8 mouse cellular contexts compared by ENCODE assay signal in genomic region chr2:155619817-155620216, GRCm38 (mm10). TPM values are rescaled to one million over a fixed set of nuclear protein-coding genes. Genes with fewer than 3 reads are reported as not detected.
DNase-seq lines count a peak whose midpoint lies in the region; ATAC-seq and TF ChIP-seq lines count a peak whose summit lies in the region.

No protein-coding gene starts in this region.

- H3K9ac ChIP-seq in embryonic facial prominence, embryonic 13.5 days: no peak overlapping the region
- H3K9ac ChIP-seq in kidney, embryonic 15.5 days: no peak overlapping the region
- no peak overlapping the region for H3K9ac ChIP-seq in liver, adult 2 months (ENCODE audit: low read depth, low read length)

- no peaks in the 10 kb centered on the region for H3K4me1 ChIP-seq in embryonic facial prominence, embryonic 13.5 days
- peaks cover 35% of the 10 kb centered on the region for H3K4me1 ChIP-seq in heart, embryonic 10.5 days
- no peaks in the 10 kb centered on the region for H3K4me1 ChIP-seq in kidney, embryonic 15.5 days
- peaks cover 7% of the 10 kb centered on the region for H3K4me1 ChIP-seq in liver, adult 2 months (ENCODE audit: control insufficient read depth, insufficient read depth, low read length)

- H3K36me3 ChIP-seq in embryonic facial prominence, embryonic 13.5 days: no peaks in the 10 kb centered on the region
- H3K36me3 ChIP-seq in heart, embryonic 10.5 days: peaks cover 71% of the 10 kb centered on the region
- no peaks in the 10 kb centered on the region for H3K36me3 ChIP-seq in kidney, embryonic 15.5 days
- no peaks in the 10 kb centered on the region for H3K36me3 ChIP-seq in liver, adult 2 months (ENCODE audit: control insufficient read depth, insufficient read depth, low read length)
- H3K36me3 ChIP-seq in splenic B cell, adult 2 months (ENCODE audit: control insufficient read depth, insufficient read depth, low read length, poor library complexity, severe bottlenecking): no peaks in the 10 kb centered on the region

- H3K4me2 ChIP-seq in embryonic facial prominence, embryonic 13.5 days: no peak overlapping the region
- no peak overlapping the region for H3K4me2 ChIP-seq in kidney, embryonic 15.5 days

- H3K27ac ChIP-seq in embryonic facial prominence, embryonic 13.5 days: no peak overlapping the region
- no peak overlapping the region; the same call in 1 of the 2 replicates for H3K27ac ChIP-seq in heart, embryonic 10.5 days
- H3K27ac ChIP-seq in kidney, embryonic 15.5 days: no peak overlapping the region
- no peak overlapping the region for H3K27ac ChIP-seq in liver, adult 2 months (replicated peaks; ENCODE audit: insufficient read depth, low read depth, low read length)

- no peak overlapping the region for H3K4me3 ChIP-seq in embryonic facial prominence, embryonic 13.5 days
- no peak overlapping the region for H3K4me3 ChIP-seq in heart, embryonic 10.5 days
- no peak overlapping the region for H3K4me3 ChIP-seq in kidney, embryonic 15.5 days (replicated peaks)
- no peak overlapping the region for H3K4me3 ChIP-seq in liver, adult 2 months (ENCODE audit: insufficient read depth, low read depth, low read length)

- no peak for TF ChIP-seq POLR2A in liver, adult 2 months (IDR thresholded peaks at IDR 0.05; ENCODE audit: extremely low read depth, insufficient read depth, low read length)

- peak; percentile 89 for TF ChIP-seq CTCF in liver, adult 2 months (IDR thresholded peaks at IDR 0.05; ENCODE audit: low read depth, low read length)

- no peaks in the 10 kb centered on the region for H3K79me2 ChIP-seq in liver, adult 2 months (ENCODE audit: control insufficient read depth, insufficient read depth, low read length)

- DNase-seq in 416B (ENCODE audit: low read depth): peak; percentile 79
- DNase-seq in adrenal gland, postnatal 25 days: peak; percentile 92
- DNase-seq in heart, embryonic 10.5 days (ENCODE audit: low spot score): peak; percentile 92
- DNase-seq in liver, adult 2 months (ENCODE audit: extremely low read depth, low read depth, low spot score): peak; percentile 48
- DNase-seq in splenic B cell, adult 2 months (ENCODE audit: low read depth, low spot score): peak; percentile 81

- ATAC-seq in embryonic facial prominence, embryonic 13.5 days (ENCODE audit: insufficient number of reproducible peaks, insufficient read depth, low FRiP score, low TSS enrichment, low read depth): peak; percentile 27; the same call in 1 of the 2 replicates
- ATAC-seq in kidney, embryonic 15.5 days (replicated peaks; ENCODE audit: low FRiP score): peak; percentile 63
- ATAC-seq in monocyte, adult 5-6 weeks (replicated peaks; ENCODE audit: insufficient number of reproducible peaks, low FRiP score, low TSS enrichment, poor library complexity, severe bottlenecking): peak; percentile 74

- H3K9me3 ChIP-seq in embryonic facial prominence, embryonic 13.5 days: no peaks in the 10 kb centered on the region
- no peaks in the 10 kb centered on the region for H3K9me3 ChIP-seq in heart, embryonic 10.5 days
- H3K9me3 ChIP-seq in kidney, embryonic 15.5 days (replicated peaks): no peaks in the 10 kb centered on the region

- 14% methylated on average over 8 of the region's 8 CpGs for WGBS in embryonic facial prominence, embryonic 13.5 days
- WGBS in heart, embryonic 10.5 days: 18% methylated on average over 8 of the region's 8 CpGs
- WGBS in kidney, embryonic 15.5 days: 15% methylated on average over 8 of the region's 8 CpGs
- 18% methylated on average over 8 of the region's 8 CpGs for WGBS in liver, adult 2 months

- H3K27me3 ChIP-seq in embryonic facial prominence, embryonic 13.5 days: peaks cover 10% of the 10 kb centered on the region
- peaks cover 5% of the 10 kb centered on the region; the same call in 1 of the 2 replicates for H3K27me3 ChIP-seq in heart, embryonic 10.5 days (ENCODE audit: insufficient read depth, poor library complexity, severe bottlenecking)
- H3K27me3 ChIP-seq in kidney, embryonic 15.5 days: peaks cover 9% of the 10 kb centered on the region; the same call in 1 of the 2 replicates
- no peaks in the 10 kb centered on the region for H3K27me3 ChIP-seq in liver, adult 2 months (ENCODE audit: control insufficient read depth, insufficient read depth, low read length)
- H3K27me3 ChIP-seq in splenic B cell, adult 2 months (ENCODE audit: control insufficient read depth, insufficient read depth, low read length, poor library complexity, severe bottlenecking): no peaks in the 10 kb centered on the region

RNA-seq across cellular contexts. Expression of gene Myh7b, which starts 8.8 kb away (rescaled TPM):
- 0.24 TPM in 1 of 2 replicates, not detected in the other for total RNA-seq in adrenal gland, postnatal 25 days (2021)
- 0.28 and 0.55 TPM in 2 replicates for polyA plus RNA-seq in embryonic facial prominence, embryonic 13.5 days (2015; fragmentation: Nextera tagmentation; extraction: Ambion mirVana)
- polyA plus RNA-seq in heart, embryonic 10.5 days (2016; fragmentation: Nextera tagmentation; extraction: Ambion mirVana): 12.4 and 15.7 TPM in 2 replicates
- 0.93 and 1.7 TPM in 2 replicates for polyA plus RNA-seq in kidney, embryonic 15.5 days (2015; fragmentation: Nextera tagmentation; extraction: Ambion mirVana)
- total RNA-seq in liver, adult 2 months (2014; rRNA removed): not detected in 2 replicates
- polyA plus RNA-seq in liver, adult 2 months (2012; rRNA removed): not detected in 2 replicates
- not detected in 3 replicates for total RNA-seq in monocyte, adult 5-6 weeks (2017)

RNA-seq across cellular contexts. Expression of gene Gss, which starts 27.2 kb away (rescaled TPM):
- 67.6 and 82.2 TPM in 2 replicates for total RNA-seq in adrenal gland, postnatal 25 days (2021)
- polyA plus RNA-seq in embryonic facial prominence, embryonic 13.5 days (2015; fragmentation: Nextera tagmentation; extraction: Ambion mirVana): 32.2 and 35.5 TPM in 2 replicates
- polyA plus RNA-seq in heart, embryonic 10.5 days (2016; fragmentation: Nextera tagmentation; extraction: Ambion mirVana): 24.2 and 29.1 TPM in 2 replicates
- 40.1 and 45.0 TPM in 2 replicates for polyA plus RNA-seq in kidney, embryonic 15.5 days (2015; fragmentation: Nextera tagmentation; extraction: Ambion mirVana)
- total RNA-seq in liver, adult 2 months (2014; rRNA removed): 69.4 and 112 TPM in 2 replicates
- polyA plus RNA-seq in liver, adult 2 months (2012; rRNA removed): 113 and 134 TPM in 2 replicates
- 30.1 to 47.6 TPM (median 35.5 TPM) in 3 replicates for total RNA-seq in monocyte, adult 5-6 weeks (2017)
